Mouse (Mus musculus) colon, adult 2 months (tissue): ENCODE results near the gene Foxp1. TPM values are rescaled to one million over a fixed set of nuclear protein-coding genes. Genes with fewer than 3 reads are reported as not detected.

ENCODE experiments used
- polyA plus RNA-seq: library from polyadenylated mRNA; depleted of rRNA; stranded (reverse); fragments of >200 nt; gene quantifications from 2 replicates; pipeline ENCODE4 v1.2.3, GENCODE M21; 2012; rRNA removed

Gene Foxp1
- 170 and 175 TPM in 2 replicates for polyA plus RNA-seq

DNA sequence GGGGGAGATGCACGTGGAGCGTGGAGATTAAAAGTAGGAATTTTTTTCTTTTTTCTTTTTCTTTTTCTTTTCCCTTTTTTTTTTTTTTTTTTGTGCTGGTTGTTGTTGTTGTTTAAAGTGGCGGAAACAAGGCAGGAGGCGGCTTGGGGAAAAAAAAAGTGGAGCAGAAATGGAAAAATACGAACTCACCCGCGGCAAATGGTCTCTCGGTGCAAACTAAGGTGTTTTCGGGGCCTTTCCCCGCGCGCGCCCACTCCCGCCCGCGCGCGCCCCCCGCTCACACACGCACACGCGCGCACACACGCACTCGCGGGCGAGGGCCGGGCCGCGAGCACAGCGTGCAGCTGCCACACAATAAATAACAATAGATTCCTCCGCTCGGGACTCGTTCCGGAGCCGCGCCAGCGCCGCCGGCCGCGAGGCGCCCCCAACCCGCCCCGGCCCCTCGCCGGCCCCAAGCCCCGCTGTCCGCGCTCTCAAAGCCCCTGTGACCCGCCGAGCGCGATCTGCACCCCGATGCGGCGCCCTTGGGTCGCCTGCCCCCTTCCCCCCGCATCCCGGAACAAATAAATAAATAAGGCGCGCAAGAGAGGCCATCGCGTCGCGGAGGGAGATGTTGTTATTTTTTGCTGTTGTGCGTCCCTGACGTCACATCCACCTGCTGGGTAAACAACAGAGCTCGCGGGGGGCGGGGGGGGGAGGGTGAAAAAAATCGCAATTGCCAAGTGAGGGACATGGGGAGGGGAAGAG, at the start of gene Foxp1:
Gene Foxp1 (minus strand): TSS at position 363 of the 750 bp plus-strand sequence.

Other genes with a start within 250 kb of the Foxp1 start
- 2.1 and 2.4 TPM in 2 replicates for gene Eif4e3, start 144.1 kb upstream of the Foxp1 start, polyA plus RNA-seq
- gene Gm20696, start 144.1 kb upstream of the Foxp1 start, polyA plus RNA-seq: 0.42 and 0.76 TPM in 2 replicates
- gene Gpr27, start 170.0 kb upstream of the Foxp1 start, polyA plus RNA-seq: 5.7 and 6.4 TPM in 2 replicates
- gene Prok2, start 203.7 kb upstream of the Foxp1 start, polyA plus RNA-seq: not detected in 2 replicates